Mouse (Mus musculus) layer of hippocampus, adult 18-20 months (tissue): Measurements from ENCODE around the gene Cnn2. TPM values are rescaled to one million over a fixed set of nuclear protein-coding genes. Genes with fewer than 3 reads are reported as not detected.

Experiments used
- DNase-seq, 2 experiments: peaks; one replicate each; pipeline ENCODE4 v3.0.0; 2022; ENCODE audit warnings: low spot score in 2 of 2
- total RNA-seq, 2 experiments: library from RNA; stranded (reverse); gene quantifications; 2 replicates each; pipeline ENCODE4 v1.2.3; 2021

The Cnn2 gene
- total RNA-seq, 2 experiments from 2014 or later, result 3.6 to 5.2 TPM

GRCm38 (mm10) chr10:79989272-79989786, 945 bp downstream of the Cnn2 start:
- DNase-seq, result no peak

DNA sequence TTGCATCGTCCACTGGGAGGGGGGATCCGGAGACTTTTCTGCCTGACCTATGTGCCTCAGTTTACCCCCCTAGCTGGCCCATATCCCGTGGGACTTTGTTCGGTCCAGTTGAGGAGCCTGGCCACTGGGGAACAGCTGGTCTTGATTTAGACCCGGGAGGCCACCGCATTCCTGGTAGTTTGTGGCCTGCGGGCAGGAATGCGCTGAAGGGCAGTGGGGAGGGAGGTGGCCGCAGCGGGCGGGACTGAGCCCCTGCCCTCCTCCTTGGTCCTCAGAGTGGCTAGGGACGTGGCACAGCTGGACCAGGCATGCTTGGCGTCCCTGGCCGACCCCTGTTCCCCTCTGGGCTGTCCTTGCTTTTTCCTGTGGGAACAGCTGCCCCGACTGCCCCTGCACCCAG, 1.5 kb downstream of the Cnn2 start:
- DNase-seq, result no peak

DNA sequence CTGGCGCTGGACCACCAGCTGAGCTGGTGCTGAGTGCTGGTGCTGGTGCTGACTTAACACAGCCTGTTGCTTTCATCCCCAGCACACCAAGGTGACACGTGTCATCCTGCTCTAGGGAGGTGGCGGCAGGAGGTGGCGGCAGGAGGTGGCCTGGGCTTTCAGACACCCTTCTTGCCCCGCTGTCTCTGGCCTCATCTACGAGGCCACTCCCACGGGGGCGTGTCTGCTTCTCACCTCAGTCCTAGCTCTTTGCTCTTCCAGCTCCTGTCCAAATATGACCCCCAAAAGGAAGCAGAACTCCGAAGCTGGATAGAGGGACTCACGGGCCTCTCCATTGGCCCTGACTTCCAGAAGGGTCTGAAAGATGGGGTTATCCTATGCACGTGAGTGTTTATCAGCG, 2.7 kb downstream of the Cnn2 start:
- no peak for DNase-seq

DNA sequence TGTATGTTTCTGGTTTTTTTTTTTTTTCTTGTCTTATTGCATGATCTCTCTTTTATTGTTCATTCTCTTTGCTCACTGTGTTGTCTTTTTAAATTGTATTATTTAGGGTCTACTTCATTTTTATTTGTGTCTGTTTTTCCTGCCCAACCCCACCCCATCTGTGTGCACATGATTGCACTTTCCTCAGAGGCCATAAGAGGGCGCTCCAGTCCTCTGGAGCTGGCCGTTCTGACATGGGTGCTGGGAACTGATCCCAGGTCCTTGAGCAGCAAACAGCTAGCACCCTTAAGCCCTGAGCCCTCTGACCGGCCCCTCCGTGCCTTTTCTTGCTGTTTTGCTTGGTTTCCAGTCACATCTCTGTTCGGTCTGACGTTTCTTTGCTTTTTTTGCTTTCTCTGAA, 3.2 kb downstream of the Cnn2 start:
- no peak for DNase-seq

DNA sequence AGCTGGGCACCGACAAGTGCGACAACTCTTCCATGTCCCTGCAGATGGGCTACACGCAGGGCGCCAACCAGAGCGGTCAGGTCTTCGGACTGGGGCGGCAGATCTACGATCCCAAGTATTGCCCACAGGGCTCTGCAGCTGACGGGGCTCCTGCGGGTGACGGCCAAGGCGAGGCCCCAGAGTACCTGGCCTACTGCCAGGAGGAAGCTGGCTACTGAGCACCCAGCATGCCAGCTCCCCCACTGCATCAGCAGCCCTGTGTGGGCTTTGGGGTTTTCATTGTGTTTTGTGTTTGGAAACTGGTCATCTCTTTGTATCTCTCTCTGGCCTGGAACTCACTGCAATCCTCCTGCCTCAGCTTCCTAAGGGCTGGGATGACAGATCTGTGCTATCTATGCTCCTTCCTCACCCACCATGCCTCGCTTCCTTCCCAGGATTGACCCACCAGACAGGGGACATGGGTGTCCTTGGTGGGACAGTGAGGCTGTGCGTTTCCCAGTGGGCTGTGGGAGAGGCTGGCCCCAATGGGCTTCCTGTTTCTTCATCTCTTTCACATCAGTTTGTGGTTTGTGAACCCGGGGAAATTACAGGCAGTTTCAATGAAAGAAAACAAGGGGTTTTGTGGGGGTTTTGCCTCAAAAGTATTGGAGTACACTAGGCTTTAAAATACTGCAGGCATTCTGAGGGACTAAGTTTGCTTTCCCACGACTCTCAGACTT, 6.2 kb downstream of the Cnn2 start:
- DNase-seq, result no peak

DNA sequence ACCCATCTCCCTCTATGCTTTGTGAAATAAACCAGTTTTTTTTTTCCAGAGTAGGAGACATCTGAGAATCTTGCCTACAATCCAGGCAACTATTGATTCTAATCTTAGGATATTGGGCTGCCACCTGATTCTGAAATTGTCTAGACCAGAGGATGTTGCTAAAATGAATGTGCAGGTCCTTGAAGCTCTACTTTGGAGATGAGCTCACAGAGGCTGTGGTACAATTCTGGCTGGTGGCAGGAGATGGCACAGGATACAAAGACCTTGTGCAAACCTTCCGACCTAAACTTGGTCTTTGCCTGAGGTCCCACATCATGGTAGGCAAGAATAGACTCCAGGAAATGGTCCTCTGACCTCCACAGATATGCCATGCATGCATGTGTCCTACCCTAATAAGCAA, 7.3 kb downstream of the Cnn2 start:
- no peak for DNase-seq

DNA sequence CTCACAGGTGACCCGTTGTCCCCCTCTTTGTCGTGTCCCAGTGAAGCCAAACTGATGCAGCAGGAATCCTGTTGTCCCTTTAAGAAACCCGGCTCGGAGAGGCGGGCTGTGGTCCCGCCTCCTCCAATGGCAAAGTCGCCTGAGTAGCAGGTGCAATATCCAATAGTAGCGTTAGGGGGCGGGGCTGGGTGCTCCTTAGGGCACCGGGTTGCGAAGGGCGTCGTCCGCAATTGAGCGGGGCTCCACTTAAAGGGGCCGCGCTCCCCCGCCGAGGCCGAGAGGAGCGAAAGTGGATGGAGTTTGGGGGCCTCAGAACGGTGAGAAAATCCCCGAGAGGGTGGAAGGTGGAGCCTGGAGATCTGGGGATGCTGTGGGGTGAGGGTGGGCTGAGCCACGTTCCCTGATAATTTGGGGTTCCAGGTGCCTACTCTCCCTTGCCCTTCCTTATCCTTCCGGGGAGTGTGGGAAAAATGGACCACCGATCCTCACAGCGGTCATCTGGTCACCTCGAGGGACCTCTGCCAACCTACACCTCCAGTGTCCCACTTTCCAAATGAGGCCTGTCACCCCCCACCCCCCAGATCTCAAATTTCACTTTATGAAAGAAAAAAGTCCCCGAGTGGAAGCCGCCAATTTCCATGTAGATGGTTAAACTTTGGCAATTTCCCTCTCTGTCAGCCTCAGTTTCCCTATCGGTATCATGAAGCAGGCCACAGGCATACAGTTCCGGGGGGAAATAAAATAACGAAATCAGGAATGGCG, 8.1 kb downstream of the Cnn2 start, which contains the start of gene Abca7:
TSS of gene Abca7 (plus strand) at position 223 of the 762 bp plus-strand sequence.
- DNase-seq, result peak; percentile 92 to 97

DNA sequence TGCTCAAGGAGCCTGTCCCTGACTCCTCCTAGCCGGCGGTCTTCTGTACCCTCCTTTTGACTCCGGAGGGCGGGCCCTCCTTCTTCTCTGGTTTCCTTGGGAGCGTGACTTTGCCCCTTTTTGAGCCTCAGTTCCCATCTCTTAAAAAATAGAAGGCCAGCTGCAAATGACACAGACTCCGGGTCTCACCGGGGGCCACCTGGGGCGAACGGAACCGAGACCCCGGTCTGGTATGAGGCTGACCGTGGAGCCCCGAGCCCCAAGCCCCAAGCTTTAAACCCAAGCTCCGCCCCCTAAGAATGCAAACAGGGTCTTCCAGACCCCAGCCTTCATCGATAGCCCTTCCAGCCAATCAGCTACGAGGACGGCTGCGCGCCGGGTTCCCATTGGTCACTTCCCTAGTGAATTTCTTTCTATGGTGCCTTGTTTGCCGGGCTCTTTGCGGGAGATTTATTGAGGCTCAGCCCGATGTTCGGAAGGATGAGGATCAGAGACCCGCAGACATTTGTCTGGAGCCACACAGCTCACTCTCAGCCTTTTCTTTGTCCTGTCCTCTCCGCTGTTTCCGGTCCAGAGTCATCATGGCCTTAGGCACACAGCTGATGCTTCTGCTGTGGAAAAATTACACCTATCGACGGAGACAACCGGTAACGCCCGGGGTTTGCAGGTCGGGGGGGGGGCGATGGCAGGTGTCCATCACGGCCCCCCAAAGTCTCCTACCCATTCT, 8.8 kb downstream of the Cnn2 start:
- peak; percentile 58 to 75 for DNase-seq

DNA sequence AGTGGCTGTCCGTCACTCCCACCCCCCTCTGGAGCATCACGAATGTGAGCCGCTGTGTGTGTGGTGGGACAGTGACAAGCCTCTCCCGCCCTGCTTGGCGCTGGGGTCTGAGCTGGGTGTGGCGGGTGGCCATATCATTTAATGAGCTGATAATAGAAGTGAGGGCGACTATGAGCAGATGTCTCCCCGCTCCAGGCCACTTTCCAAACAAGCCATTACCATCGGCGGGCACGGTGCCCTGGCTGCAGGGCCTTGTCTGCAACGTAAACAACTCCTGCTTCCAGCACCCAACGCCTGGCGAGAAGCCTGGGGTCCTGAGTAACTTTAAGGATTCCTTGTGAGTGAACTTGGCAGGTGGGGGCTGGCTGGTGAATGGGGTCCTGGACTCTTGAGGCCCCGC, 9.4 kb downstream of the Cnn2 start:
- no peak for DNase-seq

DNA sequence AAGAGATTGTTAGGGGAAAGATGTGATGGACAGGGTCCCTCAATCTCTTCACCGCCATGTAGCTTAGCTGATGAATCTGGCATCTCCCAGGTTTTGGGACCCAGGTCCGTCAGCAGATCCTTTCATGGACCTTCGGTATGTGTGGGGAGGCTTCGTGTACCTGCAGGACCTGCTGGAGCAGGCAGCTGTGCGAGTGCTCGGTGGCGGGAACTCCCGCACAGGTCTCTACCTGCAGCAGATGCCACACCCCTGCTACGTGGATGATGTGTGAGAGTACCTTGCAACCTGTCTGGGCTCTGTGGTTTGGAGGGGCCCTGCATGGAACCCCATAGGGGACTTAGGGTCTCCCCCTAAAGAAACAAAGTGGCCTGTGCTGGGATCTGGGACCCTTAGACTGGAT, 13.6 kb downstream of the Cnn2 start:
- no peak for DNase-seq

GRCm38 (mm10) chr10:80002829-80003228, 14.4 kb downstream of the Cnn2 start:
- DNase-seq, result no peak

GRCm38 (mm10) chr10:80003374-80004232, 15.2 kb downstream of the Cnn2 start:
- DNase-seq, result no peak

GRCm38 (mm10) chr10:80004233-80004705, 15.9 kb downstream of the Cnn2 start:
- DNase-seq, result no peak

DNA sequence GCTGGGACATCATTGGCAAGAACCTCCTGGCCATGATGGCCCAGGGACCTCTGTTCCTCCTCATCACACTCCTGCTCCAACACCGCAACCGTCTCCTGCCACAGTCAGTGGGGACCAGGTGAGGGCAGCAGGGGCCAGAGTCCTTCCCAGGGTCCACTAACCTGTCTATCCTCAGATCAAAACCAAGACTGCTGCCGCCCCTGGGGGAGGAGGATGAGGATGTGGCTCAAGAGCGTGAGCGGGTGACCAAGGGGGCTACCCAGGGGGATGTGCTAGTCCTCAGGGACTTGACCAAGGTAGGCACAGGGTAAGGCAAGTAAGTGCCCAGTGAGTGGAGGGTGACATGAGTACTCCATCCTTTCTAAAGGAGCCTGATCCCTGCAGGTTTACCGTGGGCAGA, 23.4 kb downstream of the Cnn2 start:
- no peak for DNase-seq

DNA sequence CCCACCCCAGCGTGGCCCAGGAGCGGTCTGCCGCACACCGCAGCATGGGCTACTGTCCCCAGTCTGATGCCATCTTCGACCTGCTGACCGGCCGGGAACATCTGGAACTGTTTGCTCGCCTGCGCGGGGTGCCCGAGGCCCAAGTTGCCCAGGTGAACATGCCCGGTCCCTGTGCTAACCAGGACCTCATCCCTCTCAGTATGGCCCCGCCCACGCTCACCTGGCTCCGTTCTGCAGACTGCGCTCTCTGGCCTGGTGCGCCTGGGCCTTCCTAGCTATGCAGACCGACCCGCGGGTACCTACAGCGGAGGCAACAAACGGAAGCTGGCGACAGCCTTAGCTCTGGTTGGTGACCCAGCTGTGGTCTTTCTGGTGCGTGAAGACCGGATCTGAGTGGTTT, 25.2 kb downstream of the Cnn2 start:
- DNase-seq, result no peak

GRCm38 (mm10) chr10:80014484-80015290, 26.3 kb downstream of the Cnn2 start:
- no peak for DNase-seq

DNA sequence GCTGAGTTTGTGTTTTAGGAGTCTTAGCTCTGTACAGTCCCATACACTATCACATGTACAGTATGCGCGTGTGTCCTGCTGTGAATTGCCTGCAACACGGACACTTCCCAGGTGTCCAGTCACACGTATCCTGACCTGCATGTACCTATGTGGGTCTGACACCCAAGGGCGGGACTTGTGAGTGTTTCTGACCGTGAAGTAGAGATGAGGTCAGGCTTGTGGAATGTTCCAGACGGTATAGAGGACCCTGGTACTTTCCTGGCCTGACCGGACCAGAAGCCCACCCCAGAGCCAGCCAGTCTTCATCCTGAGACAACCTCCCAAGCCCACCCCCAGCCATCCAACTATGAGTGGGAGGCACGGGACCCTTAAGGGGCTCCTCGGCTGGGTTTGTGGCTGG, 27.2 kb downstream of the Cnn2 start:
- no peak for DNase-seq

GRCm38 (mm10) chr10:80016511-80016910, 28.1 kb downstream of the Cnn2 start, which contains the start of gene Arhgap45:
Gene Arhgap45, plus strand, starts transcription at chr10:80016653.
- no peak for DNase-seq

- DNase-seq, result no peak
Measured at GRCm38 (mm10) chr10:80016931-80017330, 28.5 kb downstream of the Cnn2 start.

DNA sequence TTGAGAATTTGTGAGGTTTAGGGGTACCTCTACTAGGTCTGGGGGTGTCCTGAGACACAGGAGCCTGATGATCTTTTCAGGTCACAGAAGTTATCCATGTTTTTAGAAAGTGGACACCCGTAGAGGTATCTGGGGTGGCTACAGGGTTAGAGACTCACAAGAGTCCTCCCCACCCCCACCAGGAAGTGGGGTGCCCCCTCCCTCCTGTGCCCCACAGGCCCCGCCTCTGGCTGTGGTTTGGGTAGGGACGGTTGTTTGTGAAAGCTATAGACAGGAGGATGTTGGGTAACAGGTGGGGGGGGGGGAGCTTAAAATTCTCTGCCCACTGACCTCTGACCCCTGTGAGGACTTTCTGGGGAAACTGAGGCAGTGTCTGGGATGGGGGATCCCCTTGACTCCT, 29.0 kb downstream of the Cnn2 start:
- no peak for DNase-seq
